Mouse (Mus musculus): ENCODE measurements around the gene Serinc2.

- TF ChIP-seq CTCF (IDR thresholded peaks at IDR 0.05; ENCODE audit: low read depth) (no peak), EP300 (IDR thresholded peaks at IDR 0.05; ENCODE audit: low read depth) (no peak)
These were observed at the start of gene Serinc2 for GRCm38 (mm10) chr4:130279105-130279504.

Data from heart, postnatal 0 days (tissue).